16 mouse cellular contexts compared by ENCODE assay signal in the genomic region with DNA sequence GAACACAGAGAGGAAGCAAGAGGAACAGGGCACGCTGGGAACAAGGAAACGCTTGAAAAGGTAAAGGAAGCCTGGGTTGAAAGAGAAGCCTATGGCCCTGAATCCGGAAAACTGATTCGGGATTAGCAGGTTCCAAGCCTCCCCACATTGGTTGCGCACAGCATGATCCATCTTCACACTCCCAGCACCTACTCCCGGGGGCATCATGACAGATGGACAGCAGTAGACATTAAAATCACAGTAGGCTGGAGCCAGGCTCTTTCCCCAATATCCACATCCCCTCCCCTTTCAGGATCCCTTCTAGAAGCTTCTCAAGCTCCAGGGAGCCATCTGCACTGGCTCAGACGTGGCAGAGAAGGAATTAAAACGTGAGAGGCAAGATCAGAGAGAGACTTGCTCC. TPM values are rescaled to one million over a fixed set of nuclear protein-coding genes. Genes with fewer than 3 reads are reported as not detected.
DNase-seq lines count a peak whose midpoint lies in the region; ATAC-seq and TF ChIP-seq lines count a peak whose summit lies in the region.
"Had no signal": no experiment of that assay in that cellular context is flagged by ENCODE, and none has a peak within 500 bp of the region (broad histone marks: within the 10 kb centered on the region; RNA-seq: fewer than 3 reads in every experiment).

No protein-coding gene starts in this region.

- 0 out of 2 replicates have a peak, but pooled peaks cover 6% of the 10 kb centered on the region for H3K27me3 ChIP-seq in hindbrain, embryonic 10.5 days (ENCODE audit: insufficient read depth, poor library complexity, severe bottlenecking)
- H3K27me3 ChIP-seq in hindbrain, embryonic 13.5 days = no peaks in the 10 kb centered on the region
- H3K27me3 ChIP-seq in midbrain, embryonic 10.5 days (ENCODE audit: low read depth, poor library complexity, severe bottlenecking) = peaks cover 9% of the 10 kb centered on the region
- no peaks in the 10 kb centered on the region for H3K27me3 ChIP-seq in midbrain, embryonic 13.5 days
- H3K27me3 ChIP-seq in embryonic facial prominence, embryonic 10.5 days (replicated peaks; ENCODE audit: low read depth, poor library complexity, severe bottlenecking) = no peaks in the 10 kb centered on the region
- no peaks in the 10 kb centered on the region for H3K27me3 ChIP-seq in forebrain, embryonic 16.5 days (replicated peaks; ENCODE audit: control insufficient read depth, insufficient read depth, low read length)
- H3K27me3 ChIP-seq: limb, embryonic 13.5 days; liver, embryonic 15.5 days had no signal

- DNase-seq in hindbrain, embryonic 10.5 days (ENCODE audit: low spot score) = no peak
- DNase-seq in midbrain, embryonic 10.5 days (ENCODE audit: low spot score) = no peak
- no peak for DNase-seq in embryonic facial prominence, embryonic 10.5 days (ENCODE audit: low spot score)
- no peak for DNase-seq in gastrocnemius, adult 2 months
- DNase-seq in frontal cortex, postnatal 36 days (ENCODE audit: low spot score in 2 of 2) = no peak
- DNase-seq: adrenal gland, postnatal 10 days; kidney, adult 2 months; right cerebral cortex, adult 18-20 months; thymus, postnatal 14 days had no signal

- no peaks in the 10 kb centered on the region for H3K9me3 ChIP-seq in hindbrain, embryonic 10.5 days
- H3K9me3 ChIP-seq in hindbrain, embryonic 13.5 days = no peaks in the 10 kb centered on the region
- no peaks in the 10 kb centered on the region for H3K9me3 ChIP-seq in midbrain, embryonic 10.5 days (replicated peaks)
- no peaks in the 10 kb centered on the region for H3K9me3 ChIP-seq in midbrain, embryonic 13.5 days
- H3K9me3 ChIP-seq in embryonic facial prominence, embryonic 10.5 days = no peaks in the 10 kb centered on the region
- no peaks in the 10 kb centered on the region for H3K9me3 ChIP-seq in forebrain, embryonic 16.5 days (ENCODE audit: control insufficient read depth, low read length)
- H3K9me3 ChIP-seq: heart, embryonic 13.5 days; limb, embryonic 13.5 days; liver, embryonic 15.5 days had no signal

- no peak for ATAC-seq in hindbrain, embryonic 13.5 days (ENCODE audit: low FRiP score)
- ATAC-seq in midbrain, embryonic 13.5 days = no peak
- no peak for ATAC-seq in forebrain, embryonic 16.5 days

- H3K27ac ChIP-seq in hindbrain, embryonic 10.5 days = peak overlapping the region; percentile 96
- no peak overlapping the region for H3K27ac ChIP-seq in hindbrain, embryonic 13.5 days
- peak overlapping the region; percentile 33 for H3K27ac ChIP-seq in midbrain, embryonic 10.5 days (replicated peaks)
- H3K27ac ChIP-seq in midbrain, embryonic 13.5 days = no peak overlapping the region
- H3K27ac ChIP-seq in embryonic facial prominence, embryonic 10.5 days (replicated peaks) = peak overlapping the region; percentile 94
- peak overlapping the region; percentile 59; the same call in 1 of the 2 replicates for H3K27ac ChIP-seq in forebrain, embryonic 16.5 days (ENCODE audit: low read length)
- H3K27ac ChIP-seq in gastrocnemius, adult 2 months = no peak overlapping the region
- H3K27ac ChIP-seq: heart, embryonic 13.5 days; limb, embryonic 13.5 days; liver, embryonic 15.5 days had no signal

- H3K4me1 ChIP-seq in hindbrain, embryonic 10.5 days (replicated peaks) = peaks cover 59% of the 10 kb centered on the region
- peaks cover 41% of the 10 kb centered on the region for H3K4me1 ChIP-seq in hindbrain, embryonic 13.5 days (replicated peaks)
- H3K4me1 ChIP-seq in midbrain, embryonic 10.5 days = peaks cover 42% of the 10 kb centered on the region
- peaks cover 41% of the 10 kb centered on the region for H3K4me1 ChIP-seq in midbrain, embryonic 13.5 days (replicated peaks)
- H3K4me1 ChIP-seq in embryonic facial prominence, embryonic 10.5 days = peaks cover 52% of the 10 kb centered on the region
- H3K4me1 ChIP-seq in forebrain, embryonic 16.5 days (replicated peaks; ENCODE audit: control insufficient read depth, insufficient read depth, low read length) = peaks cover 41% of the 10 kb centered on the region
- H3K4me1 ChIP-seq: liver, embryonic 15.5 days had no signal

- TF ChIP-seq CTCF in gastrocnemius, adult 2 months (IDR thresholded peaks at IDR 0.05) = no peak

- intact Hi-C loops in gastrocnemius, adult 2 months (cut with DNase I) = loop anchor here (10.0 kb wide), 1 partner anchor 92 kb away; no protein-coding TSS in a partner anchor

- H3K4me3 ChIP-seq in hindbrain, embryonic 10.5 days = no peak overlapping the region
- no peak overlapping the region for H3K4me3 ChIP-seq in hindbrain, embryonic 13.5 days
- H3K4me3 ChIP-seq in midbrain, embryonic 10.5 days = no peak overlapping the region
- no peak overlapping the region for H3K4me3 ChIP-seq in midbrain, embryonic 13.5 days (replicated peaks)
- no peak overlapping the region for H3K4me3 ChIP-seq in embryonic facial prominence, embryonic 10.5 days
- no peak overlapping the region for H3K4me3 ChIP-seq in forebrain, embryonic 16.5 days (replicated peaks; ENCODE audit: low read length)
- H3K4me3 ChIP-seq in gastrocnemius, adult 2 months = no peak overlapping the region
- H3K4me3 ChIP-seq: heart, embryonic 13.5 days; limb, embryonic 13.5 days; liver, embryonic 15.5 days had no signal

- no peak overlapping the region for H3K9ac ChIP-seq in hindbrain, embryonic 13.5 days
- H3K9ac ChIP-seq in midbrain, embryonic 13.5 days (replicated peaks) = no peak overlapping the region
- no peak overlapping the region for H3K9ac ChIP-seq in forebrain, embryonic 16.5 days (replicated peaks; ENCODE audit: low read depth, low read length)
- H3K9ac ChIP-seq: heart, embryonic 13.5 days; limb, embryonic 13.5 days; liver, embryonic 15.5 days had no signal

- H3K4me2 ChIP-seq in hindbrain, embryonic 13.5 days = no peak overlapping the region
- H3K4me2 ChIP-seq in midbrain, embryonic 13.5 days (replicated peaks) = no peak overlapping the region
- H3K4me2 ChIP-seq in forebrain, embryonic 16.5 days (ENCODE audit: low read length) = no peak overlapping the region
- H3K4me2 ChIP-seq: heart, embryonic 13.5 days; limb, embryonic 13.5 days; liver, embryonic 15.5 days had no signal

- 57% methylated on average over 8 of the region's 8 CpGs for WGBS in hindbrain, embryonic 10.5 days
- 54% methylated on average over 8 of the region's 8 CpGs for WGBS in hindbrain, embryonic 13.5 days
- WGBS in midbrain, embryonic 10.5 days = 64% methylated on average over 8 of the region's 8 CpGs
- WGBS in midbrain, embryonic 13.5 days = 59% methylated on average over 8 of the region's 8 CpGs
- 64% methylated on average over 8 of the region's 8 CpGs for WGBS in embryonic facial prominence, embryonic 10.5 days
- WGBS in forebrain, embryonic 16.5 days = 55% methylated on average over 8 of the region's 8 CpGs

- H3K36me3 ChIP-seq in hindbrain, embryonic 10.5 days = no peaks in the 10 kb centered on the region
- H3K36me3 ChIP-seq in hindbrain, embryonic 13.5 days = no peaks in the 10 kb centered on the region
- H3K36me3 ChIP-seq in midbrain, embryonic 10.5 days = no peaks in the 10 kb centered on the region
- no peaks in the 10 kb centered on the region for H3K36me3 ChIP-seq in midbrain, embryonic 13.5 days
- no peaks in the 10 kb centered on the region for H3K36me3 ChIP-seq in embryonic facial prominence, embryonic 10.5 days (replicated peaks)
- no peaks in the 10 kb centered on the region for H3K36me3 ChIP-seq in forebrain, embryonic 16.5 days (ENCODE audit: control insufficient read depth, insufficient read depth)
- H3K36me3 ChIP-seq: heart, embryonic 13.5 days; limb, embryonic 13.5 days; liver, embryonic 15.5 days had no signal

RNA-seq across cellular contexts. Expression of a gene that starts 35.4 kb away (rescaled TPM):
- 128 and 150 TPM in 2 replicates for polyA plus RNA-seq in hindbrain, embryonic 10.5 days (2016; fragmentation: Nextera tagmentation; extraction: Ambion mirVana)
- polyA plus RNA-seq in hindbrain, embryonic 13.5 days (2015; fragmentation: Nextera tagmentation; extraction: Ambion mirVana) = 58.9 and 63.9 TPM in 2 replicates
- polyA plus RNA-seq in midbrain, embryonic 10.5 days (2016; fragmentation: Nextera tagmentation; extraction: Ambion mirVana) = 119 and 141 TPM in 2 replicates
- polyA plus RNA-seq in midbrain, embryonic 13.5 days (2015; fragmentation: Nextera tagmentation; extraction: Ambion mirVana) = 60.7 and 67.1 TPM in 2 replicates
- polyA plus RNA-seq in embryonic facial prominence, embryonic 10.5 days (2016; fragmentation: Nextera tagmentation; extraction: Ambion mirVana) = 154 and 170 TPM in 2 replicates
- 156 and 197 TPM in 2 replicates for polyA plus RNA-seq in forebrain, embryonic 16.5 days (2015; fragmentation: Nextera tagmentation; extraction: Ambion mirVana)
- total RNA-seq in gastrocnemius, adult 2 months (2021) = under 1 TPM; 0.31 to 0.50 TPM
- total RNA-seq: MEL had no signal

Comparison
In these comparisons a context has a peak if more than half of its experiments do, and no peak if none do; other contexts are left out.
1. H3K27ac ChIP-seq: peak in hindbrain, embryonic 10.5 days (single experiment), midbrain, embryonic 10.5 days (single experiment), embryonic facial prominence, embryonic 10.5 days (single experiment) and forebrain, embryonic 16.5 days (single experiment); none in hindbrain, embryonic 13.5 days (single experiment), midbrain, embryonic 13.5 days (single experiment) and gastrocnemius, adult 2 months (single experiment).